Mouse (Mus musculus) gastrocnemius, postnatal 36 days (tissue): Measurements from ENCODE around the gene Ahcyl1. TPM values are rescaled to one million over a fixed set of nuclear protein-coding genes. Genes with fewer than 3 reads are reported as not detected.
A peak's percentile ranks its signal among the peaks of the same experiment; 100 is the strongest.

ENCODE experiments used
- DNase-seq, 2 experiments: peaks; one replicate each; pipeline ENCODE4 v3.0.0; 2022
- intact Hi-C: fragments of 180-260 bp; cut with DNase I; formaldehyde crosslinking; loops from one replicate; pipeline ENCODE4 v1.15.1; 2025
- total RNA-seq, 2 experiments: library from RNA; stranded (reverse); gene quantifications; 2 replicates each; pipeline ENCODE4 v1.2.3; 2021

Gene Ahcyl1
- total RNA-seq, 2 experiments from 2014 or later: 25.0 to 28.9 TPM

- intact Hi-C loops: no loop called here
- no peak for DNase-seq
Observed at GRCm38 (mm10) chr3:107621286-107622075, 74.9 kb downstream of the Ahcyl1 start.

- DNase-seq: no peak
- intact Hi-C loops: no loop called here
Observed at GRCm38 (mm10) chr3:107619911-107620310, 76.4 kb downstream of the Ahcyl1 start.

GRCm38 (mm10) chr3:107617800-107618199, 78.6 kb downstream of the Ahcyl1 start:
- intact Hi-C loops: no loop called here
- DNase-seq: peak in 1 of 2 experiments; percentile 1

Other genes with a start within 250 kb of the Ahcyl1 start
- gene Kcnc4, start 237.0 kb downstream of the Ahcyl1 start, total RNA-seq: 10 to 100 TPM; 72.7 to 86.8 TPM
- gene Slc6a17, start 178.5 kb downstream of the Ahcyl1 start, total RNA-seq: 1 to 10 TPM in 1 of 2 experiments, under 1 TPM in 1; 0.26 to 1.4 TPM
- gene Ubl4b, start 141.5 kb downstream of the Ahcyl1 start, total RNA-seq: not detected
- gene Alx3, start 101.5 kb downstream of the Ahcyl1 start, total RNA-seq: not detected
- not detected for gene Gm10961, start 65.2 kb downstream of the Ahcyl1 start, total RNA-seq
- 10 to 100 TPM; 14.4 to 14.7 TPM for gene Strip1, start 64.9 kb downstream of the Ahcyl1 start, total RNA-seq
- 1 to 10 TPM; 6.0 to 9.7 TPM for gene Csf1, start 63.9 kb upstream of the Ahcyl1 start, total RNA-seq
- gene Eps8l3, start 180.7 kb upstream of the Ahcyl1 start, total RNA-seq: not detected
- gene Gstm5, start 199.3 kb upstream of the Ahcyl1 start, total RNA-seq: 10 to 100 TPM; 66.3 to 72.8 TPM
- 10 to 100 TPM in 1 of 2 experiments, 1 to 10 TPM in 1; 6.3 to 15.8 TPM for gene Gstm7, start 235.3 kb upstream of the Ahcyl1 start, total RNA-seq
- gene Gstm6, start 247.2 kb upstream of the Ahcyl1 start, total RNA-seq: under 1 TPM; 0.22 to 0.61 TPM